Mouse (Mus musculus) midbrain, embryonic 16.5 days (tissue): ENCODE measurements at regions not wholly inside any gene's neighbourhood (a gene's known extent, or its start where the extent isn't known, plus 50 kb on each side); places are given as distances from the start of the nearest gene placed in this dataset.

Experiments
- ATAC-seq: fragments of 200-750 bp; cut with Nextera tagmentation; 2 replicates; pipeline ENCODE4 v1.8.0; 2017; ENCODE audit warnings: moderate TSS enrichment
- H3K27ac ChIP-seq: fragments of 300-500 bp; sonication (generic); 2 replicates; pipeline ENCODE4 v1.5.1; 2014; ENCODE audit warnings: mild to moderate bottlenecking, low read length, mixed read lengths
- H3K27me3 ChIP-seq: fragments of 300-500 bp; sonication (generic); 2 replicates; pipeline ENCODE4 v1.6.1; 2014; ENCODE audit warnings: low read depth, low read length, mixed read lengths; ENCODE audit not compliant: control insufficient read depth, insufficient read depth
- H3K36me3 ChIP-seq: fragments of 300-500 bp; sonication (generic); 2 replicates; pipeline ENCODE4 v1.6.1; 2014; ENCODE audit warnings: mild to moderate bottlenecking, low read length, moderate library complexity, mixed read lengths; ENCODE audit not compliant: control insufficient read depth, insufficient read depth
- H3K4me1 ChIP-seq: fragments of 300-500 bp; sonication (generic); 2 replicates; pipeline ENCODE4 v1.6.1; 2014; ENCODE audit warnings: mild to moderate bottlenecking, low read length, mixed read lengths; ENCODE audit not compliant: control insufficient read depth, insufficient read depth
- H3K4me2 ChIP-seq: fragments of 300-500 bp; sonication (generic); 2 replicates; pipeline ENCODE4 v1.6.1; 2014; ENCODE audit warnings: mild to moderate bottlenecking, low read length, mixed read lengths
- H3K4me3 ChIP-seq: fragments of 300-500 bp; sonication (generic); 2 replicates; pipeline ENCODE4 v1.5.1; 2014; ENCODE audit warnings: low read depth, mild to moderate bottlenecking, low read length, moderate library complexity, mixed read lengths
- H3K9ac ChIP-seq: fragments of 300-500 bp; sonication (generic); 2 replicates; pipeline ENCODE4 v1.6.1; 2014; ENCODE audit warnings: low read depth, low read length, mixed read lengths
- H3K9me3 ChIP-seq: fragments of 300-500 bp; sonication (generic); replicated peaks from 2 replicates; pipeline ENCODE4 v1.6.1; 2014; ENCODE audit warnings: mild to moderate bottlenecking, low read length, mixed read lengths; ENCODE audit not compliant: control insufficient read depth, poor library complexity, severe bottlenecking
- WGBS: fragments of 180-500 bp; shearing (Covaris S2); extraction: QIAGEN DNeasy Blood & Tissue Kit; methylation state at CpG from one replicate; pipeline ENCODE4 v1.1.7; 2014; 5-methylcytosine and 5-hydroxymethylcytosine counted together

DNA sequence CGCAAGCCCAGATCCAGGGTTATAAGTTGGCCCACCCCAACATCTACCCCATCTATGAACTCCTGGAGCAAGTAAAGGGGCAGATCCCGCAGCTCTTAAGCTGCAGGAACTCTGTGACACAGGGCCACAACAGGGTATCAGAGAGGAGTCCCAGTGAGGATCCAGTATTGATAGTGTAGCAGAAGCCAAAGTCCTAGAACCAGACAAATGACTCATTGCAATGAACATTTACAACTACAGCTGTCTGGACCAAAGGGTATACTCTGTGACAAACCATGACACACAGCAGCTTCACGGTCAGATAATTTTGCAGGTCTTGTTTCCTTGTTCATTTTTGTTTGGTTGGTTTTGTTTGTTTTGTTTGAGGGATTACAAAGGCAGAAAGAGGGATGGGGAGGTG is 149.1 kb upstream of the Usp25 start:
- Histone ChIP-seq H3K4me1 (peaks cover 5% of the 10 kb centered on the region), H3K27ac (no peak overlapping the region), H3K27me3 (no peaks in the 10 kb centered on the region), H3K4me2 (no peak overlapping the region), H3K9ac (no peak overlapping the region), H3K36me3 (no peaks in the 10 kb centered on the region), H3K4me3 (no peak overlapping the region), H3K9me3 (no peaks in the 10 kb centered on the region)
- no peak for ATAC-seq
- whole genome bisulfite sequencing = 92% methylated on average over 3 of the region's 3 CpGs

DNA sequence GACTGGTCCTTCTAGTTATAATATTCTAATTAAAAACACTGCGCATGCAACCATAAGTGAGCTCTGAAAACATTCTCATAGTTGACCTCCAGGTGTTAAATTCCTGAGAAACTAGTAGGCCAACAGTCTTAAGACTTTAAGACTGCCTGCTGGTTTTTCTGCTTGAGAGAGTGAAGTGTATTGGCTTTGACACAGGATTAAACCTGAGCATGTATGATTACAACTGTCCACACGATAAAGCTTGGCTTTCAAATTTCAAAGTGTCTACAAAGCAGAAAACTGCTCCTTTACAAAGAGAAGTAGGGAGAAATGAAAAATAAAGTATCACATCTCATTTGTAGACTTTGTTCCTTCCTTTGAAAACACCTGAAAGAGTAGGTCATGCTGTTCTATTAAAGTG is 157.7 kb upstream of the Usp25 start:
- Histone ChIP-seq H3K27ac (no peak overlapping the region), H3K4me2 (no peak overlapping the region), H3K9ac (no peak overlapping the region), H3K36me3 (no peaks in the 10 kb centered on the region), H3K4me1 (no peaks in the 10 kb centered on the region), H3K27me3 (no peaks in the 10 kb centered on the region), H3K4me3 (no peak overlapping the region), H3K9me3 (no peaks in the 10 kb centered on the region)
- no peak for ATAC-seq
- WGBS = 59% methylated on average over 2 of the region's 2 CpGs

DNA sequence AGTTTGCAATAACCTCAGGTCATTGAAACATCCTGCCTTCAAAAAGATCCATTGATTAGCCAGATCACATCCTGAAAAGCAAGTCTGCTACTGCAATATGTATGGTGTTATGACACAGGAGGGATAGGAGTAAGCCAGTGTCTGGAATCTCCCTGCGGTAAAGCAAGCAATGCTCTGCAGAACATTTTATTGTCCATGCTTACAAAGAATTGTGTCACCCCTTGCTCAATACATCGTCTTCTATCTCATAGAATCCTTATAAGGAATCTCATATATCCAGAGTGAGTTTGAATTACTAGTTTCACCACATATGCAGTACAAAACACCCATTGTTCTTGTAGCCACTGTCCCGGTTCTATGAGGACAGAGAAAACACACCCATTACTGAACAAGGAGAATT is 162.1 kb upstream of the Usp25 start:
- Histone ChIP-seq H3K4me1 (no peaks in the 10 kb centered on the region), H3K9ac (no peak overlapping the region), H3K27me3 (no peaks in the 10 kb centered on the region), H3K4me3 (no peak overlapping the region), H3K4me2 (no peak overlapping the region), H3K36me3 (no peaks in the 10 kb centered on the region), H3K9me3 (no peaks in the 10 kb centered on the region), H3K27ac (no peak overlapping the region)
- 78% methylated on average over 3 of the region's 3 CpGs for WGBS
- ATAC-seq = no peak

DNA sequence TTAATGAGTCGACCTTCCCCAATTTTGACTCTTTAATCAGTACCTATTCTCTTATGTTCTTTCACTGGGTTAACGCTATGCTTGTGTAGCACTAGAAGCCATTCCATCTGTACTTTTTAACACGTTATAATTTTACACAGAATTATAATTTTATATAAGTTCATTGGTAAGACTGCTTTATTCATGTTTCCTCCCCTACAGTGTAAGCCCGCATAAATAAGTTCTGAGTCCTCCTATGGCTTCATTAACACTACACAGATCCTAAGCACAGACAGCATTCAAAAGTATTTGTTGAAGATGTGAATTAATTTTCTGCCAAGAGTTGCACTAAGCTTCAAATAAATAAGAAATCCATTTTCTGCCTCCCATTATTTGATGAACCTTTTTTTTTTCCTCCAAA is 176.1 kb upstream of the Usp25 start:
- Histone ChIP-seq H3K36me3 (no peaks in the 10 kb centered on the region), H3K4me3 (no peak overlapping the region), H3K9me3 (no peaks in the 10 kb centered on the region), H3K4me2 (no peak overlapping the region), H3K9ac (no peak overlapping the region), H3K4me1 (no peaks in the 10 kb centered on the region), H3K27ac (no peak overlapping the region), H3K27me3 (no peaks in the 10 kb centered on the region)
- 85% methylated on average over 4 of the region's 4 CpGs for WGBS
- no peak for ATAC-seq

DNA sequence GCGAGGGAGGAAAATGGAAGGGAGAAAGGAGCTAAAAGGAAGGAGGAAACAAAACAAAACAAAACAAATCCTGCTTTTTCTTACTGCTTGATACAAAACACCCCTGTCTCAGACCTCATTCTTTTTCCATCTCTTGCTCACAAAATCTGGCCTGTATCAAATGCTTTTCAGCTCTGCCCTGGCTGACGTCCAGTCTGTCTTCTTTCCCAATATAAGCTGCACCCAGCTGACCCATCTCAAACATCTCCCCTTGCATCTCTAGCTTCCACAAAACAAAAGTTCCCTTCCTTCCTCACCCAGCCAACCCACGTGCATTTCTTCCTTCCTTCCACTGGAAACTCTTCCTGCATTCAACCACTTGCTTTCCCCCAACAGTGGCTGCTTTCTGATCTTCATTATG is 183.1 kb upstream of the Usp25 start:
- Histone ChIP-seq H3K9me3 (0 out of 2 replicates have a peak, but pooled peaks cover 3% of the 10 kb centered on the region), H3K27ac (no peak overlapping the region), H3K9ac (no peak overlapping the region), H3K4me2 (no peak overlapping the region), H3K36me3 (no peaks in the 10 kb centered on the region), H3K27me3 (no peaks in the 10 kb centered on the region), H3K4me1 (no peaks in the 10 kb centered on the region), H3K4me3 (no peak overlapping the region)
- ATAC-seq = no peak
- 22% methylated on average over 3 of the region's 3 CpGs for WGBS

DNA sequence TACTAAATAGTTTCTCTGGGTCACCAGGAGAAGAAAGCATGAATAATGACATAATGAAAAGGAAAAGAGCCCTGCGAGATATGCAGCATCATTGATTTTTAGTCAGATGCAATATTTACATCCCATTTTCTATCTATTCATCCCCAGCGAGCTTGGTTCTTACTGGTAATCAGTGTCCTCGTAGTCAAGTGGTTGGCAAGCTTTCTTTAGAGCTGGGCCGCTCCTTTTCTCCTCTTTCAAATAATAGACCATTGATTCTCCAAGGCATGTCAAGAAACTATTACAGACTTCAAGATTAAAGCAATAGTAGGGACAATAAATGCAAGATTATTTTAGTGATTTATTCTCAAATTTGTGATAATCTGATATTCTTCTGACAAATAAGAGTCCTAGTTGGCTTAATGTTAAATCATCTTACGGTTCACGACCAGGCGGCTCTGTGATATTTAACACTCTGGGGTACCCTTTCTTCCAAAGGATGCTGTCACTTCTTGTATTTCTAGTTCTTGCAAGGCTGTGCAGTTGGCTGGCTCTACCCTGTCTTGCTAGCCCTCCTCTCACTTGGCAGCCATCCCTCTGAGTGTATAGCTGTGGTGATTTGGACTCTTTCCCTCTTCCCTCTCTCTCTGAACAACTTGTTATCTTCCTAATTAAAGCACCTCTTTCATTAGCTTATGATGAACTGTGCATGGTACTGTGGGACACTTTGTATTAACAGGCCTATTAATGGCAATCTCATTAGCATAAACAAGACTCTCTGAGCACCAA is 185.6 kb upstream of the Usp25 start:
- H3K4me3 ChIP-seq = no peak overlapping the region
- no peak overlapping the region for H3K9ac ChIP-seq
- no peak overlapping the region for H3K4me2 ChIP-seq
- no peaks in the 10 kb centered on the region for H3K4me1 ChIP-seq
- H3K27me3 ChIP-seq = no peaks in the 10 kb centered on the region
- H3K9me3 ChIP-seq = 0 out of 2 replicates have a peak, but pooled peaks cover 3% of the 10 kb centered on the region
- ATAC-seq = 0 out of 2 replicates have a peak, but pooled peaks have one; percentile 62
- H3K36me3 ChIP-seq = no peaks in the 10 kb centered on the region
- 73% methylated on average over 7 of the region's 7 CpGs for WGBS
- no peak overlapping the region for H3K27ac ChIP-seq

DNA sequence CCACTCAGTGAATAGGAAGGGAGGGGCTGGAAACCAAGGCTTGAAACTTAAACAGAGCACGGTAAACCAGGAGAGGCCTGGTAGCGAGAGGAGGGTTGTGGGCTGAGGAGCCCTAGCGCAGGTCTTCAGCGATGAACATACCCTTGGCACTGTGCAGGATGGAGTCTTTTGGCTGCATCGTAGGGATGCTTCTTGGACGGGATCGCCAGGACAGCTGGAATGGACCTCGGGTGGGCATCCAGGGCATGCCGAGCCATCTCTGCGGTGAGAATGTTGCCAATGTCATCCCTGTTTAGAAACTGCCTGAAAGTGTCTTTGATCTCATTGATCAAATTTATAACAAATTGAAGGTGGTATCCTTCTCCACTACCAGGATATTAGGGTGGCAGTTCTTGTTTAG is 192.2 kb upstream of the Usp25 start:
- WGBS = 91% methylated on average over 10 of the region's 10 CpGs

DNA sequence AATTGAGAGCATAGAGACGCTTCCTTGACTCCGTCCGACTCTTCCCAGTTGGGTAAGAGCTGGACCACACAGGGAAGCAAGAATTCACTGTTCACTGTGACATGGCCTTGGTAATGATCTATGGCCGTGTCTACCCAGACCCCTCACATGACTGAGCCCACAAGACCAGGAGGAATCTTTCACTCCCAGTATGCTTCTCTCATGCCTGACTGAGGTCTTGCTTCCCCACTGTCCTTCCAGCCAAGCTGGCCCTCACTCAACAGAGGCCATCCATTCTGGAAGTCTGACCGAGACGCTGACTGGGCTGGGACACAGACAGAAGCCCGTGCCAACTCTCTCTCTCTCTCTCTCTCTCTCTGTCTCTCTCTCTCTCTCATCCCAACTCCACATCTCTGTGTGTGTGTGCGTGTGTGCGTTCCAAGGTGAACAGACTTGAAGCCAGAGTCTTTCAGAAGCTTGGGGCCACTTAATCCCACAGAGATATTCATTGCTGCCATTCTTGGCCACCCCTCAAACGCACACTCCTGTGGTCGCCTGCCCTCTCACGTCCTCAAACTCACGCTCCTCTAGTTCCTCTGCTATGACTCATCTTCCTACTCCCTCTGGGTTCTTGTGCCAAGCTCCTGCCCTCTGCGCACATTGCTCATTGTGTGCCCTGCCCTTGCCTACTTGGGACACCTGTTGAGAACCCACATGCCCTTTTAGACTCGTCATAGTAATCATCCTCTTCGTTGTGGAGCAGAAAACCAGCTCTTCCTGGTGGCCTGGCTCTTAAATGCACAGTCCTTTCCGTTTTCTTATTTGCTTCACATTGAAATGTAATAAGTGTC is 197.2 kb upstream of the Usp25 start:
- Histone ChIP-seq H3K36me3 (no peaks in the 10 kb centered on the region), H3K4me2 (no peak overlapping the region), H3K4me3 (no peak overlapping the region), H3K27ac (no peak overlapping the region), H3K9ac (no peak overlapping the region), H3K4me1 (no peaks in the 10 kb centered on the region), H3K9me3 (no peaks in the 10 kb centered on the region), H3K27me3 (no peaks in the 10 kb centered on the region)
- 90% methylated on average over 17 of the region's 17 CpGs for WGBS
- ATAC-seq = no peak

More for the DNA sequence above, 192.2 kb upstream of the Usp25 start:
- no peaks in the 10 kb centered on the region for H3K27me3 ChIP-seq
- H3K4me3 ChIP-seq = no peak overlapping the region
- 0 out of 2 replicates have a peak, but pooled peaks cover 3% of the 10 kb centered on the region for H3K9me3 ChIP-seq
- no peaks in the 10 kb centered on the region for H3K4me1 ChIP-seq
- H3K36me3 ChIP-seq = no peaks in the 10 kb centered on the region
- no peak overlapping the region for H3K4me2 ChIP-seq
- no peak for ATAC-seq
- no peak overlapping the region for H3K27ac ChIP-seq
- H3K9ac ChIP-seq = no peak overlapping the region

DNA sequence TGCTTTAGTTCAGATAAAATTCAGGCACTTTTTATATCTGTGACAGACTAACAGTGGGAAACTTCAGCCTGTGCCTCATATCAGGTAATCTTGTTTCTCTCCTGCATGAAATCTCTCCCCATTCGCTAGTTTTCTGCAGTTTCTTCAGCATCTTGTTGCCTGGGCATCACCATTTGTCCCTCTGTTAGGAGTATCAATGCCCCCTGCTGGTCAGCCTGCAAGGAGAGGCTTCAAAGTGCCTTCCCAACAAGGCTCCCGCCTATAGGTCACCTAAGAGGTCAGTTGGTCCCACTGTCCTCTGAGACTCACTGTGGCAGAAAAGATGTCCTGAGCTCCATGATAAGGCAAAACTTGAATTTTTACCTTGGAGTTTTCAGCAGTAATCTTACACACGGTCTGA is 209.8 kb upstream of the Usp25 start:
- Histone ChIP-seq H3K9me3 (no peaks in the 10 kb centered on the region), H3K4me1 (no peaks in the 10 kb centered on the region), H3K27ac (no peak overlapping the region), H3K4me2 (no peak overlapping the region), H3K4me3 (no peak overlapping the region), H3K9ac (no peak overlapping the region), H3K36me3 (no peaks in the 10 kb centered on the region), H3K27me3 (no peaks in the 10 kb centered on the region)
- 34% methylated on average over 3 of the region's 3 CpGs for WGBS
- no peak for ATAC-seq
